Comparison of ENCODE assay signal across 8 mouse cellular contexts in genomic region chr4:129227985-129228381, GRCm38 (mm10). TPM values are rescaled to one million over a fixed set of nuclear protein-coding genes. Genes with fewer than 3 reads are reported as not detected.
DNase-seq lines count a peak whose midpoint lies in the region; ATAC-seq and TF ChIP-seq lines count a peak whose summit lies in the region.

No protein-coding gene starts in this region.

- H3K27me3 ChIP-seq in kidney, adult 2 months (replicated peaks; ENCODE audit: control insufficient read depth, insufficient read depth, low read length): no peaks in the 10 kb centered on the region
- H3K27me3 ChIP-seq in intestine, embryonic 15.5 days (replicated peaks): 0 out of 2 replicates have a peak, but pooled peaks cover 3% of the 10 kb centered on the region
- H3K27me3 ChIP-seq in neural tube, embryonic 14.5 days (ENCODE audit: control insufficient read depth, insufficient read depth, low read length): no peaks in the 10 kb centered on the region

- no peak for DNase-seq in kidney, adult 2 months
- DNase-seq in kidney, adult 11 months: no peak
- DNase-seq in cerebellum, postnatal 36 days: peak; percentile 42 to 52
- DNase-seq in left cerebral cortex, adult 11 months (ENCODE audit: low spot score): no peak
- DNase-seq in spleen, postnatal 14 days (ENCODE audit: low spot score in 2 of 2): no peak

- peaks cover 10% of the 10 kb centered on the region; the same call in 1 of the 2 replicates for H3K4me1 ChIP-seq in kidney, adult 2 months (ENCODE audit: control insufficient read depth, insufficient read depth, low read length)
- peaks cover 53% of the 10 kb centered on the region for H3K4me1 ChIP-seq in intestine, embryonic 15.5 days (replicated peaks)
- peaks cover 27% of the 10 kb centered on the region for H3K4me1 ChIP-seq in neural tube, embryonic 14.5 days (ENCODE audit: control insufficient read depth, insufficient read depth, low read length)

- H3K9ac ChIP-seq in intestine, embryonic 15.5 days: no peak overlapping the region
- H3K9ac ChIP-seq in neural tube, embryonic 14.5 days (replicated peaks; ENCODE audit: low read depth, low read length): peak overlapping the region; percentile 65; the same call in 1 of the 2 replicates

- H3K4me3 ChIP-seq in kidney, adult 2 months (ENCODE audit: insufficient read depth, low read depth, low read length): peak overlapping the region; percentile 59; the same call in 1 of the 2 replicates
- no peak overlapping the region for H3K4me3 ChIP-seq in intestine, embryonic 15.5 days (replicated peaks)
- peak overlapping the region; percentile 37 for H3K4me3 ChIP-seq in neural tube, embryonic 14.5 days (ENCODE audit: low read depth, low read length)

- H3K36me3 ChIP-seq in kidney, adult 2 months (ENCODE audit: control insufficient read depth, insufficient read depth, low read length): peaks cover 2% of the 10 kb centered on the region
- H3K36me3 ChIP-seq in intestine, embryonic 15.5 days: peaks cover 6% of the 10 kb centered on the region; the same call in 1 of the 2 replicates
- H3K36me3 ChIP-seq in neural tube, embryonic 14.5 days (ENCODE audit: control insufficient read depth, insufficient read depth, low read length): peaks cover 17% of the 10 kb centered on the region; the same call in 1 of the 2 replicates

- H3K27ac ChIP-seq in kidney, adult 2 months (ENCODE audit: insufficient read depth, low read depth, low read length): no peak overlapping the region; the same call in 1 of the 2 replicates
- H3K27ac ChIP-seq in intestine, embryonic 15.5 days: peak overlapping the region; percentile 14; the same call in 1 of the 2 replicates
- H3K27ac ChIP-seq in neural tube, embryonic 14.5 days (ENCODE audit: low read depth, low read length): peak overlapping the region; percentile 36

- TF ChIP-seq CTCF in kidney, adult 2 months (conservative IDR thresholded peaks at IDR 0.05; ENCODE audit: insufficient read depth, insufficient read length, low read depth, low read length): no peak

- no peaks in the 10 kb centered on the region for H3K9me3 ChIP-seq in intestine, embryonic 15.5 days
- no peaks in the 10 kb centered on the region for H3K9me3 ChIP-seq in neural tube, embryonic 14.5 days (ENCODE audit: control insufficient read depth, low read length)

- ATAC-seq in intestine, embryonic 15.5 days: no peak
- no peak for ATAC-seq in neural tube, embryonic 14.5 days (ENCODE audit: low read depth)
- ATAC-seq in frontal cortex, adult (ENCODE audit: low TSS enrichment): no peak

- H3K4me2 ChIP-seq in intestine, embryonic 15.5 days (replicated peaks): peak overlapping the region; percentile 54
- H3K4me2 ChIP-seq in neural tube, embryonic 14.5 days (ENCODE audit: low read depth, low read length): peak overlapping the region; percentile 54

- WGBS in kidney, adult 2 months: 26% methylated on average over 8 of the region's 8 CpGs
- 36% methylated on average over 8 of the region's 8 CpGs for WGBS in intestine, embryonic 15.5 days
- 14% methylated on average over 8 of the region's 8 CpGs for whole genome bisulfite sequencing in neural tube, embryonic 14.5 days

- TF ChIP-seq POLR2A in kidney, adult 2 months (IDR thresholded peaks at IDR 0.05; ENCODE audit: low read depth, low read length): no peak

RNA-seq across cellular contexts. Expression of gene C77080, which starts 33.2 kb away (rescaled TPM):
- polyA plus RNA-seq in kidney, adult 2 months (2012; rRNA removed): 39.3 and 45.5 TPM in 2 replicates
- 9.7 and 10.3 TPM in 2 replicates for polyA plus RNA-seq in intestine, embryonic 15.5 days (2015; fragmentation: Nextera tagmentation; extraction: Ambion mirVana)
- 4.5 and 6.2 TPM in 2 replicates for polyA plus RNA-seq in neural tube, embryonic 14.5 days (2014; fragmentation: Nextera tagmentation; extraction: Ambion mirVana)

RNA-seq across cellular contexts. Expression of gene Yars, which starts 38.4 kb away (rescaled TPM):
- 16.3 and 17.4 TPM in 2 replicates for polyA plus RNA-seq in kidney, adult 2 months (2012; rRNA removed)
- 94.2 and 97.2 TPM in 2 replicates for polyA plus RNA-seq in intestine, embryonic 15.5 days (2015; fragmentation: Nextera tagmentation; extraction: Ambion mirVana)
- polyA plus RNA-seq in neural tube, embryonic 14.5 days (2014; fragmentation: Nextera tagmentation; extraction: Ambion mirVana): 130 and 134 TPM in 2 replicates

RNA-seq across cellular contexts. Expression of gene S100pbp, which starts 38.5 kb away (rescaled TPM):
- polyA plus RNA-seq in kidney, adult 2 months (2012; rRNA removed): 12.6 and 13.6 TPM in 2 replicates
- 12.5 and 14.5 TPM in 2 replicates for polyA plus RNA-seq in intestine, embryonic 15.5 days (2015; fragmentation: Nextera tagmentation; extraction: Ambion mirVana)
- polyA plus RNA-seq in neural tube, embryonic 14.5 days (2014; fragmentation: Nextera tagmentation; extraction: Ambion mirVana): 18.3 and 19.8 TPM in 2 replicates

RNA-seq across cellular contexts. Expression of gene Sync, which starts 59.4 kb away (rescaled TPM):
- polyA plus RNA-seq in kidney, adult 2 months (2012; rRNA removed): 0.46 and 0.69 TPM in 2 replicates
- polyA plus RNA-seq in intestine, embryonic 15.5 days (2015; fragmentation: Nextera tagmentation; extraction: Ambion mirVana): 1.2 TPM in 2 replicates
- 1.6 and 3.5 TPM in 2 replicates for polyA plus RNA-seq in neural tube, embryonic 14.5 days (2014; fragmentation: Nextera tagmentation; extraction: Ambion mirVana)

Comparison
In these comparisons a context has a peak if more than half of its experiments do, and no peak if none do; other contexts are left out.
1. DNase-seq: peak in cerebellum, postnatal 36 days (2 of 2); none in kidney, adult 2 months (single experiment), kidney, adult 11 months (single experiment), left cerebral cortex, adult 11 months (single experiment) and spleen, postnatal 14 days (0 of 2).